Mouse (Mus musculus): Measurements from ENCODE around the gene Lgals2. TPM values are rescaled to one million over a fixed set of nuclear protein-coding genes. Genes with fewer than 3 reads are reported as not detected.
A peak's percentile ranks its signal among the peaks of the same experiment; 100 is the strongest.
"Not testable (repeated sequence)": the region's sequence is repeated elsewhere in the genome, so short reads cannot be mapped to it uniquely, and the experiment has no call there.

Lgals2 gene
- polyA plus RNA-seq, 1 experiment: not detected

GRCm38 (mm10) chr15:78849485-78849884, 5.8 kb downstream of the Lgals2 start:
- no peak for TF ChIP-seq TAL1 (IDR thresholded peaks at IDR 0.05; ENCODE audit: low read length)
- no peak for TF ChIP-seq GATA1 (IDR thresholded peaks at IDR 0.05; ENCODE audit: low read length)
- Histone ChIP-seq H3K9me3 (ENCODE audit: control insufficient read depth, low read length) (no peaks in the 10 kb centered on the region), H3K4me1 (ENCODE audit: control insufficient read depth) (peaks cover 31% of the 10 kb centered on the region), H3K4me3 (replicated peaks) (no peak overlapping the region), H3K27me3 (ENCODE audit: control insufficient read depth) (peaks cover 27% of the 10 kb centered on the region), H3K36me3 (ENCODE audit: control insufficient read depth) (peaks cover 5% of the 10 kb centered on the region; the same call in 1 of the 2 replicates)

DNA sequence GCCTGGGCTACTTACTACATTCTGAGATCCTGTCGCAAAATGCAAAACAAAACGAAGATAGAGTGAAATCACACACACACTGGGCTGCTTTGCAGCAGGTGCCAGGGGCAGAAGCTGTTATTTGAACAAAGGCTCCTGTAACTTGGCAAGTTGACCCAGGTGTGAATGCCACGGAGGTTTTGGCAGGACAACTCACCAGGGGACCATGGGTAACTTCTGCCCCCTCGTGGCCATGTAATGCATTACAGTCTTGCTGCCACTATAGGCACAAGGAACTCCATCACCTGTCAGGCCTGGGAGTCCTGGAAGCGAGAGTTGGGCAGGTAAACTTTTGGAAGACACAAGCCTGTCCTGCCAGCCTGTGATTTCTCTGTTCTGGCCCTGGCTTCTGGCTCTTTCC, 6.9 kb downstream of the Lgals2 start:
- Histone ChIP-seq H3K36me3 (ENCODE audit: control insufficient read depth) (peaks cover 5% of the 10 kb centered on the region; the same call in 1 of the 2 replicates), H3K27me3 (ENCODE audit: control insufficient read depth) (peaks cover 38% of the 10 kb centered on the region), H3K4me1 (ENCODE audit: control insufficient read depth) (peaks cover 34% of the 10 kb centered on the region), H3K9me3 (ENCODE audit: control insufficient read depth, low read length) (no peaks in the 10 kb centered on the region; the same call in 1 of the 2 replicates), H3K4me3 (replicated peaks) (no peak overlapping the region)
- TF ChIP-seq GATA1 (IDR thresholded peaks at IDR 0.05; ENCODE audit: low read length): no peak
- TF ChIP-seq TAL1 (IDR thresholded peaks at IDR 0.05; ENCODE audit: low read length): no peak

GRCm38 (mm10) chr15:78846805-78847204, 8.5 kb downstream of the Lgals2 start:
- Histone ChIP-seq H3K27me3 (ENCODE audit: control insufficient read depth) (peaks cover 54% of the 10 kb centered on the region), H3K4me1 (ENCODE audit: control insufficient read depth) (peaks cover 29% of the 10 kb centered on the region)
- H3K4me3 ChIP-seq (replicated peaks); H3K9me3 ChIP-seq (ENCODE audit: control insufficient read depth, low read length); H3K36me3 ChIP-seq (ENCODE audit: control insufficient read depth): not testable (repeated sequence)

DNA sequence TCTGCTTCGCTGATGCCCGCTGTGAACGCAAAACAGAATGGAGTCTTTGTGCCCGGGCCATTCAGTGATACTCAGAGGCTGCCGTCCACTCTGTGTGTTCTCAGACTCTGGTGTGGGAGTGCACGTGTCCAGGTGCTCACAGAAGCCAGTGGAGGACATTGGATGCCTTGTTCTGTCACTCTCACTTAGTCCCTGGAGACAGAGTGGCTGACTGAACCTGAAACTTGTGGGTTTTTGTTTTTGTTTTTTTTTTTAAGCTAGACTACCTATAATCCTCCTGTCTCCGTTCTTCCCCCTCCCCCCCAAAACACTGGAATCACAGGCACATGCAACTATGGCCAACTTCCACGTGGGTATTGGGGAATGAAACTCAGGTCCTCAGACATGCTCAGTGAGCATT, 9.0 kb downstream of the Lgals2 start:
- H3K36me3 ChIP-seq (ENCODE audit: control insufficient read depth): peaks cover 5% of the 10 kb centered on the region; the same call in 1 of the 2 replicates
- H3K4me1 ChIP-seq (ENCODE audit: control insufficient read depth): peaks cover 25% of the 10 kb centered on the region
- TF ChIP-seq TAL1 (IDR thresholded peaks at IDR 0.05; ENCODE audit: low read length): no peak
- no peak for TF ChIP-seq GATA1 (IDR thresholded peaks at IDR 0.05; ENCODE audit: low read length)
- no peak overlapping the region for H3K4me3 ChIP-seq (replicated peaks)
- H3K27me3 ChIP-seq (ENCODE audit: control insufficient read depth): peaks cover 59% of the 10 kb centered on the region
- peaks cover 4% of the 10 kb centered on the region; the same call in 1 of the 2 replicates for H3K9me3 ChIP-seq (ENCODE audit: control insufficient read depth, low read length)

DNA sequence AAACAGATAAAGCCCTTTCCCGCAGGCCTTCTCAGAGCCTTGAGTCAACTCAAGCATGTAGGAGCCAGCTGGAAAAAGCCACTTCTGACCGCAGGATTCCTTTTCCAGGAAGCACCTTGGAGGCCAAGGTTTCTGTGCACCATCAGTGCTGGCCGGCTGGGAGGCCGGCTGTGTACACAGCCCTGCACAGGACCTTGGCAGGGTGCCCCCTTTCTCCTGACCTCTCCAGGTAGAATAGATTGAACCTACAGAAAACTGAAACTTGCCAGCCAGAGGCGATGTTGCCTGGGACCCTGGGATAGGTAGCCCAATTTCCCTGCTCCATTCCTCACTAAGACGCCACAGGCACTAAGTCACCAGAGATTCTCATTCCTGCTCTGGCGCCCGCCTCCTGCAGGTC, 9.5 kb downstream of the Lgals2 start:
- peaks cover 60% of the 10 kb centered on the region for H3K27me3 ChIP-seq (ENCODE audit: control insufficient read depth)
- TF ChIP-seq TAL1 (IDR thresholded peaks at IDR 0.05; ENCODE audit: low read length): no peak
- no peak for TF ChIP-seq GATA1 (IDR thresholded peaks at IDR 0.05; ENCODE audit: low read length)
- H3K4me1 ChIP-seq (ENCODE audit: control insufficient read depth): peaks cover 20% of the 10 kb centered on the region
- H3K4me3 ChIP-seq (replicated peaks): no peak overlapping the region
- peaks cover 5% of the 10 kb centered on the region; the same call in 1 of the 2 replicates for H3K36me3 ChIP-seq (ENCODE audit: control insufficient read depth)
- H3K9me3 ChIP-seq (ENCODE audit: control insufficient read depth, low read length): peaks cover 4% of the 10 kb centered on the region; the same call in 1 of the 2 replicates

DNA sequence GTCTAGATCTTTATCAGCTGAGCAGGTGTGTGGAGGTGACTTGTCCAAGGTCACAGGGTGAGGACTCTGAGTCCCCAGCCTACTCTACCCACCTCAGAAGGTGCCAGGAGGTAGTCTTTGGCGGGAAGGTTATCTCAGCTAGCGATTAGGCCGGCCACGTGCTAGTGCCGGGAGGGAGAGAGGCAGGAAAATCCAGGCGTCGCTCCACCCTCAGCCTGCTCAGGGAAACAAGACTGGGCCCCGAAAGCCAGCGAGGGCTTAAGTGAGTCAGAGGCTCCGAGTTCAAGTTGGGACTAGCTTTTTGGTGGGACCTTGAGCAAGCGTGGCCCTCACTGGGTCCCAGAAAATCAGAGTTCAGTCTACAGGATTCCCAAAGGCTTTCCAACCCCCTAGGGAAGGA, 10.0 kb downstream of the Lgals2 start:
- peaks cover 65% of the 10 kb centered on the region for H3K27me3 ChIP-seq (ENCODE audit: control insufficient read depth)
- peaks cover 16% of the 10 kb centered on the region for H3K4me1 ChIP-seq (ENCODE audit: control insufficient read depth)
- no peak for TF ChIP-seq GATA1 (IDR thresholded peaks at IDR 0.05; ENCODE audit: low read length)
- TF ChIP-seq TAL1 (IDR thresholded peaks at IDR 0.05; ENCODE audit: low read length): no peak
- peaks cover 4% of the 10 kb centered on the region; the same call in 1 of the 2 replicates for H3K9me3 ChIP-seq (ENCODE audit: control insufficient read depth, low read length)
- peaks cover 5% of the 10 kb centered on the region; the same call in 1 of the 2 replicates for H3K36me3 ChIP-seq (ENCODE audit: control insufficient read depth)
- no peak overlapping the region for H3K4me3 ChIP-seq (replicated peaks)

GRCm38 (mm10) chr15:78844791-78845190, 10.5 kb downstream of the Lgals2 start:
- H3K4me3 ChIP-seq (replicated peaks): no peak overlapping the region
- peaks cover 11% of the 10 kb centered on the region for H3K4me1 ChIP-seq (ENCODE audit: control insufficient read depth)
- H3K36me3 ChIP-seq (ENCODE audit: control insufficient read depth): peaks cover 5% of the 10 kb centered on the region; the same call in 1 of the 2 replicates
- H3K27me3 ChIP-seq (ENCODE audit: control insufficient read depth): peaks cover 64% of the 10 kb centered on the region
- H3K9me3 ChIP-seq (ENCODE audit: control insufficient read depth, low read length): peaks cover 4% of the 10 kb centered on the region; the same call in 1 of the 2 replicates
- TF ChIP-seq GATA1 (IDR thresholded peaks at IDR 0.05; ENCODE audit: low read length): no peak
- no peak for TF ChIP-seq TAL1 (IDR thresholded peaks at IDR 0.05; ENCODE audit: low read length)

DNA sequence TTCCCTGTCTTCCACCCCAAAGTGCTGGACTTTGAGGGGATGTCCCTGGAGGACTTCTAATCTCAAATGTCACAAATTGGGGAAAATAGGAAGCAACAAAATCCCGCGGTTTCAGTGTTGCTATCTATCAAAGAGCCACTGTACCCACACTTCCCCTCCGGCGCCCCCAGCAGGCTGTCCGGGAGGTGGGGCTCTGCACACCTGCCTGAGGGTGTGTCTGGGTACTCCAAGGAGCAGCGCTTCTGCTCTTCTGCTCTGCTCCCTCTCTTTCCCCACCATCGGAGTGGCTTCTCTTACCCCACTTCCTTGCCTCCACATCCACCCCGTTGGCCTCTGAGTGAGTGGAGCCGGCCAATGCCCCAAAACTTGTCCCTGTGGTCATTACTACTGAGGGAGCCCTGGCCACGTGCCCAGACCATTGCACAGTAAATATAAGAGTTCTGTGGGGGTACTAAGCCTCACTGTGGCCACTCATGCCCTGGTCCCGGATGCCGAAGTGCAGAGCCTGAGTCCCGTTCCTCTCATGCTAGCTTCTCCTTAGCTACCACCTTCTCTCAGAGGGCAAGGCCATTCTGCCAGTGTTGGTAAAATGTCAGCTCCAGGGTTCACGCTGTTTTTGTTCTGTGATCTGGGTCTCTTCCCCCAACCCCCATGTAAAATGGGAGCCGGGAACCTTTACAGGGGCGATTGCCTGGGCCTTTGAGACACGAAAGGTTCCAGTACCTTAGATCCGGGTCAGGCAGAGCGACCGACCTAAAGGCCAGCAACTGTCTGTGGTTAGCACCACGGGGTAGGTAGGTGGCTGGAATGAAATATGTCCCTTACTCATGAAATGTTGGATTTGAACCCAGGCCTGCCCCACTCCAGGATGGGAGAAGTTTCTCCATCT, 11.5 kb downstream of the Lgals2 start:
- H3K9me3 ChIP-seq (ENCODE audit: control insufficient read depth, low read length): peaks cover 4% of the 10 kb centered on the region; the same call in 1 of the 2 replicates
- TF ChIP-seq TAL1 (IDR thresholded peaks at IDR 0.05; ENCODE audit: low read length) (no peak), GATA1 (IDR thresholded peaks at IDR 0.05; ENCODE audit: low read length) (no peak)
- H3K36me3 ChIP-seq (ENCODE audit: control insufficient read depth): peaks cover 5% of the 10 kb centered on the region; the same call in 1 of the 2 replicates
- peaks cover 59% of the 10 kb centered on the region for H3K27me3 ChIP-seq (ENCODE audit: control insufficient read depth)
- peak overlapping the region; percentile 59 for H3K4me3 ChIP-seq (replicated peaks)
- H3K4me1 ChIP-seq (ENCODE audit: control insufficient read depth): peaks cover 11% of the 10 kb centered on the region

DNA sequence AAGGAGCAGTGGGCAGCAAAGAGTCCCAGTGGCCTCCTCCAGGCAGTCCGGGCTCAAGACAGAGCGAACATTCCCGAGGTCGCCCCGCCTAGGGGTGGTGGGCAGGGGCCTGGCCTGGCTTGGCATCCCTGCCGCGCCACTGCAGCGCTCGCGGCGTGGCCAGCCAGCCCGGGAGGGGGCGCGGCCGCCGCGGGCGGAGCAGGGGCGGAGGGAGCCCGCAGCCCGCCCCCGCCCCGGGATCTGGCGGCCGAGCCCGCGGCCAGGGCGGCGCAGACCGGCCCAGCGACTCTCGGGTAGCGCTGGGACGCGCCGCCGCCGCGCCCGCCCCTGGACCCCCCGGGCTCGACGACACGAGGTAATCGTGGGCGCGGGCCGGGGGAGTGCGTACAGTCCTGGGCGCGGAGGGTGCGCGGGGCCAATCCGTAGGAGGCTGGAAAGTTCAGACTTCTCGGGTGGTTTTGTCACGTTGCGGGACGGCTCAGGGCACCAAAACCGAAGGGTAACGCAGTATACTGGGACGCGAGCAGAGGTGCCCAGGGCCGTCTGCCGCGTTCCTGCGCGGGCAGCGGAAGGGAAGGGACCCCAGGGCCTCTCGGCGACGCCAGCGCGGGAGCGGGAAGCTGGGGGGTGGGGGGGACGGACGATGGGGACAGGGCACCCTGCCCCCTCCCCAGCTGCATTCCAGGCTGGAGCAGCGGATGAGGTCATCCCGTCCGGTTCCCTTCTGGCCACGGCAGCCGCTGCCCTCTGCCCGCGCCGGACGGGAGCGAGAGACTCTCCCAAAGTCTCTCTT, 12.8 kb downstream of the Lgals2 start, which contains the start of gene Cdc42ep1:
Cdc42ep1 (plus strand) TSS at position 254 of the 793 bp plus-strand sequence.
- Histone ChIP-seq H3K9me3 (ENCODE audit: control insufficient read depth, low read length) (peaks cover 4% of the 10 kb centered on the region; the same call in 1 of the 2 replicates), H3K4me3 (replicated peaks) (peak within 1 kb of the TSS; percentile 59), H3K36me3 (ENCODE audit: control insufficient read depth) (peaks cover 3% of the 10 kb centered on the region; the same call in 1 of the 2 replicates), H3K27me3 (ENCODE audit: control insufficient read depth) (peaks cover 59% of the 10 kb centered on the region), H3K4me1 (ENCODE audit: control insufficient read depth) (peaks cover 11% of the 10 kb centered on the region)
- TF ChIP-seq GATA1 (IDR thresholded peaks at IDR 0.05; ENCODE audit: low read length) (no peak), TAL1 (IDR thresholded peaks at IDR 0.05; ENCODE audit: low read length) (no peak)

Data from erythroblast, embryonic 14.5 days (primary cell).